Mouse (Mus musculus) splenic B cell, adult 2 months (primary cell): ENCODE measurements around the gene Npas2.

Source experiments
- DNase-seq: peaks from one replicate; pipeline ENCODE4 v3.0.0-alpha.2; 2011; ENCODE audit warnings: low read depth, low spot score
- H3K27me3 ChIP-seq: 2 replicates; pipeline ENCODE4 v1.6.1; 2012; ENCODE audit warnings: mild to moderate bottlenecking, low read length, moderate library complexity, mixed read lengths; ENCODE audit not compliant: control insufficient read depth, poor library complexity, insufficient read depth, severe bottlenecking
- H3K36me3 ChIP-seq: 2 replicates; pipeline ENCODE4 v1.6.1; 2012; ENCODE audit warnings: mild to moderate bottlenecking, low read length, moderate library complexity, mixed read lengths; ENCODE audit not compliant: control insufficient read depth, poor library complexity, insufficient read depth, severe bottlenecking

Gene Npas2

GRCm38 (mm10) chr1:39378540-39378939 is 185.0 kb downstream of the Npas2 start:
- H3K27me3 ChIP-seq = no peaks in the 10 kb centered on the region
- no peaks in the 10 kb centered on the region; the same call in 1 of the 2 replicates for H3K36me3 ChIP-seq
- DNase-seq = no peak

DNA sequence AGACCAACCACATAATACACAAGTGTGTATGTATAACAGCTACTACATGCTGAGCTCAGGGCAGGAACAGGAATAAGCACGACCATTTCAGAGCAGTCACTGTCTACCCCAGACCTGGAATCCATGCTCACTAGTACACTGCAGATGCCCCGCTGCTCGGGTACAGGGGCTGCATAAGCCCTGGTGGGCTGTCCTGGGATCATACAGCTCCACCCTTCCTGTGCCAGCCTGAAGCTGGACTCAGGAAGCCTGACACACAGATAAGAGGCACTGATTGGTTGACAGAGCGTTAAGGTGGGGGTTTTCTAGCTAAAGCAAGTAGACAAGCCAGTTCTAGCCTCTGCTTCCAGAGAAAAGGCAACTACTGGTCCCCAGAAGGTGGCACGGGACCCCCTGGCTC is 185.5 kb downstream of the Npas2 start:
- H3K36me3 ChIP-seq = no peaks in the 10 kb centered on the region
- no peak for DNase-seq
- H3K27me3 ChIP-seq = no peaks in the 10 kb centered on the region

DNA sequence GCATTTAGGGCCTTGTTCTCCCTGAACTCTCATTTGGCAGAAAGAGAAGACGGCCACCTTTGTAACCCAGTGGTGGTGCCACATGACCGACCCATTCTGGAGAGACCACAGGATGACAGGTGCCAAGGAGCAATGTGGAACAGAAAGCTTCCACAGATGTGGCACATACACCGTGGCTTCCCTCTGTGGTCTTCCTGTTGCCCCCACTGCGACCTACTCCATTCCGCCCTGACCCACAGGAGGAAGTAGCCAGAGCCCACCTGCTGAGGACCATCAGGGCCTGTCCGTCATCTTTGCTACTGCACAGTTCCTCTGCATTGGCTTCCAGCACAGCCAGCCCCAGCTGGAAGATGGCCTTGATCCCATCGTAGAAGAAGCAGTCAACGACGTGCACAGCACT is 187.5 kb downstream of the Npas2 start:
- no peak for DNase-seq
- H3K36me3 ChIP-seq = no peaks in the 10 kb centered on the region
- H3K27me3 ChIP-seq = no peaks in the 10 kb centered on the region

DNA sequence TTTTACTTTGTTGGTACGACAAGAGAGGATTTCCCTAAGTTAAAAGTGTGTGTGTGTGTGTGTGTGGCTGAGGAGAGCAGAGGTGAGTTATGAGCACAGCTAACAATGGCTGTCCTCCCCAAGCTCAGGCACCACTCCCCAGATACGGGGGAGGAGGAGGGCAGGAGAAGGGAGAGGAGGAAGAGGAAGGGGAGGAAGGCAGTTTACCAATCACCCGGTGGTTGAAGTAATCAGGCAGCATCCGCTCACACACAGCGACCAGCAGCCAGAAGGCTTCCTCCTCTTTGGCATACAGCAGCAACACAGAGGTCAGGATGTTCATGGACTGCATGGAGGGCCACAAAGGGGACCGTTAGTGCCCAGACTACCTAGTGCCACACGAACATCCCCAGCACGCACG is 191.4 kb downstream of the Npas2 start:
- no peak for DNase-seq
- Histone ChIP-seq H3K36me3 (no peaks in the 10 kb centered on the region), H3K27me3 (no peaks in the 10 kb centered on the region)

DNA sequence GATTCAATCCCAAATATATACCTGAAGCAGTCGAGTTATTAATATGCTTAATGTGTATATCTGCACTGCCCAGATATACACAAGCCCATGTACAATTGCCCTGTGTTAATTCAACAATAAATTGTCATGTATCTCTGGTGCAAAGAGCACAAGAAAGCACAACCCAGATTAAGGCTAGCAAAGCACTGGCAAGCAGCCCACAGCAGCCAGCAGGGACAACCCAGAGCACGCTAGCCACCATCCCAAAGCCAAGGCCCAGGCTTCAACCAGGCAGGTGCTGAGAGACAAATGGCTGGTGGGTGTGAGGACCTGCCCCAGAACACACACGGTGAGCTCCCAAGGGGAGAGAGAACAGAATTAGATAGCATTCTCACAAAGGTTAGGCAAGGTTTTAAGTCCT is 192.9 kb downstream of the Npas2 start:
- H3K36me3 ChIP-seq = no peaks in the 10 kb centered on the region
- no peak for DNase-seq
- H3K27me3 ChIP-seq = no peaks in the 10 kb centered on the region

GRCm38 (mm10) chr1:39387497-39387896 is 194.0 kb downstream of the Npas2 start:
- DNase-seq = no peak
- H3K36me3 ChIP-seq = no peaks in the 10 kb centered on the region
- H3K27me3 ChIP-seq = no peaks in the 10 kb centered on the region

DNA sequence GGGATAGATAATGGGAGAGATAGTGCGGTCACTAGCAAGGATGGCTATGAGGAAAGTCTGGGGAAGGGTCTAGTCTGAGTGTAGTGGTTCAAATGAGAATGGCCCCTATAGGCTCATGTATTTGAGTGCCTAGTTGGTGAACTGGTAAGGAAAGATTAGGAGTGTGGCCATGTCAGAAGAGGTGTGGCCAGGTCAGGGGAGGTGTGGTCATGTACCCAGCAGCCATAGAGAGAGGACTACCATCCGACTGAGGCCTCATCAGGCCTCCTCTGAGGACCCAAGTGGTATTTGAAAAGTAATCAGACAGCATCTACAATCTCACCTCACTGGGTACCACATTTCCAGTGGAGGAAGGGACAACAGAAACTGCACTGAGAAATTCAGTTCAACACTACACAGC is 194.6 kb downstream of the Npas2 start:
- DNase-seq = no peak
- no peaks in the 10 kb centered on the region for H3K36me3 ChIP-seq
- H3K27me3 ChIP-seq = no peaks in the 10 kb centered on the region

DNA sequence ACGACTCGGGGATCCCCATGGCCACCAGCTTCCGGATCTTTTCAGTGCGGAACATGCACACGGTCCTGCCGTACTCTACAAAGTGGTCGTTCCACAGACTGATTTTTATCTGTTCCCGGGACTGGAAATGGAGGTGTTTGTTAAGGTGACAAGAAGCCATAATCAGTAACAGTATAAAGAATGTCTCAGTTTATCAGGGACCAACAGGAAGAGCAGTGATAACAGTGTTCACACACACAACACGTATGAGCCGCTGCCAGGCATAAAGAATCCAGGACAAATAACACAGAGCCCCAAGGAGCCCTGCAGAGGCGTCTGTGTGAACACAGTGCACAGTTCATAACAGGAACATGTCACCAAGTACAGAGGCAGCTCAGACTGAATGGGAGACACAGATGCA is 195.8 kb downstream of the Npas2 start:
- Histone ChIP-seq H3K27me3 (no peaks in the 10 kb centered on the region), H3K36me3 (no peaks in the 10 kb centered on the region)
- no peak for DNase-seq

- DNase-seq = no peak
- Histone ChIP-seq H3K36me3 (no peaks in the 10 kb centered on the region), H3K27me3 (no peaks in the 10 kb centered on the region)
Measured at GRCm38 (mm10) chr1:39391652-39392051, 198.1 kb downstream of the Npas2 start.

- H3K36me3 ChIP-seq = no peaks in the 10 kb centered on the region
- DNase-seq = peak; percentile 69
- H3K27me3 ChIP-seq = no peaks in the 10 kb centered on the region
Measured at GRCm38 (mm10) chr1:39392189-39392588, 198.7 kb downstream of the Npas2 start.

DNA sequence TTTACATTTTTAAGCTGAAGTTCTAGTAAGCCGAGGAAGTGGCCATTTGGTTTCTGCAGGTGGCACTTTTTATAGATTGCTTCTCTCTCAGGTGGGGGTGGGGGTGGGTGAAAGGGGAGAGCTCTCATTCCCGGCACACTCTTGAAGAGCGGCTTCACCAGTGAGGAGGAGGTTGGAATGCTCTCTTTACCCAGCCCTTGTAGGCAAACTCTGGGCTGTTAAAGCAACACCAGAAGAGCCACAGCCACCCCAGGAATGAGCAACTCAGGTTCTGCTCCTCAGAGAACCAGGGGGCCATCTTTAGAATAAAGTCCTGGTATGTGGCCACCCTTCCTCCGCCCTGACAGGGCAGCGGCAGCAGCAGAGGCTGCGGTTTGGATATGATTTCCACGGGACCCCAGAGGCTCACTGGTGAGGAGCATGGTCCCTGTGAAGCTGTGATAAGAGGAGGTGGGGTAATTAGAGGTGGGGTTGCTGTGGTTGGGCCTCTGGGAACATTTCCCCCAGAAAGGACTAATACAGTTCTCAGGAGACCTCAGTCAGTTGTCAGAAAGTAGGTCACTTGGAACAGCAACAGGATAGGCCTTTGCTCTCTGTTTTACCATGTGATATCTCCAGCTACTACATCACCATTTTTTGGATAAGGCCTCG is 199.8 kb downstream of the Npas2 start:
- DNase-seq = no peak

DNA sequence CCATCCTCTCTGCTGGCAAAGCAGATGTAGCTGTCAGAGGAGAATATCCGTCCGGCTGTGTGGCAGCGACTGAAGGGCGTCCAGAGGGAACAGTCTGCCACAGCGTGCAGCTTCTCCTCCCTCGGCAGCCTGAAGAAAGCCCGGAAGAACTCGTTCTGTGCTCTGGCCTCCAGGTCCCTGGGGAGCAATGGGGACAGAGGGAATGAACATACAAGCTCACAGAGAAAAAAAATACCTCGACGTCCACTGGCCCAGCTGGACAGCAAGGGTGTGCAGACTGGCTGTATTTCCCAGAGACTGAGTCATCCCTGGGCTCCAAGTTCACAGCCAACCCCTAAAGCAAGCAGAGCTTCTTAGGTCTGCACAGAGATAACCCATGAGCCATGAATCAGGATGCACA is 200.6 kb downstream of the Npas2 start:
- DNase-seq = no peak
- Histone ChIP-seq H3K27me3 (no peaks in the 10 kb centered on the region), H3K36me3 (no peaks in the 10 kb centered on the region)

More for the DNA sequence above, 199.8 kb downstream of the Npas2 start:
- Histone ChIP-seq H3K36me3 (no peaks in the 10 kb centered on the region), H3K27me3 (no peaks in the 10 kb centered on the region)

DNA sequence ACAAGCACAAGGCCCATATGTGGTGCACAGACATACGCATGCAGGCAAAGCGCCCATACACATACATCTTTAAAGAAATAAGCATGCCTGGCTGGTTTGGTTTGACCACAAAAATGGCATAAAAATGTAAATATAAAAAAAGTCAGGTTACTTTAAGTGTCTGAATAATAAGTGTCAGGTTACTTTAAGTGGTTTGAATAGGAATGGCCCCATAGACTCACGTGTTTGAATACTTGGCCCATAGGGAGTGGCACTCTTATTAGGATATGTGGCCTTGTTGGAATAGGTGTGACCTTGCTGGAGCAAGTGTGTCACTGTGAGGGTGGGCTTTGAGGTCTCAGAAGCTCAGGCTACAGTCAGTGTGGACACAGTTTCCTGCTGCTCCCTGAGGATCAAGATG is 201.1 kb downstream of the Npas2 start:
- no peaks in the 10 kb centered on the region for H3K27me3 ChIP-seq
- no peaks in the 10 kb centered on the region for H3K36me3 ChIP-seq
- no peak for DNase-seq

DNA sequence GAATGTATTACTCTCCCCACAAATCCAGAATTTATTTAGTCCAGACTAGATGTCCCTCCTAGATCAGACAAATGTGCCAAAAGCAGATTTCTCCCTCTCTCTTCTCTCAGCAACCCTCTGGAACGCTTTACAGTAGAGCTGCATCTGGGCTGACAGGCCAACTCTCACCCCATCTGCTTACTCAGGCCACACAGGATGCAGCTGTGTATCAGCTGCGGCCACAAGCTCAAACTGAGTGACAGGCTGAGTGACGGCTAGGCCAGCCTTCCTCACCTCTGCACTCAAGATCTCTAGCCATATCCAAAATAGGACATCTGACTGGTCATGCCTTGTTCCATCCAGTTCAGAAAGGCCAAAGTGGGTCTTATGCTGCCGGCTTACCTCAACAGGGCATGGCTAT is 202.8 kb downstream of the Npas2 start:
- DNase-seq = no peak
- H3K36me3 ChIP-seq = no peaks in the 10 kb centered on the region
- no peaks in the 10 kb centered on the region for H3K27me3 ChIP-seq

GRCm38 (mm10) chr1:39398284-39398683 is 204.8 kb downstream of the Npas2 start:
- Histone ChIP-seq H3K36me3 (no peaks in the 10 kb centered on the region), H3K27me3 (no peaks in the 10 kb centered on the region)
- no peak for DNase-seq

- no peak for DNase-seq
- Histone ChIP-seq H3K27me3 (no peaks in the 10 kb centered on the region), H3K36me3 (no peaks in the 10 kb centered on the region)
Measured at GRCm38 (mm10) chr1:39399228-39399627, 205.7 kb downstream of the Npas2 start.
